Mouse (Mus musculus): Measurements from ENCODE around the gene Gabpb1. TPM values are rescaled to one million over a fixed set of nuclear protein-coding genes. Genes with fewer than 3 reads are reported as not detected.

Gabpb1 gene
- total and polyA plus RNA-seq, 3 experiments = 11.7 to 17.8 TPM; not detected in 1

DNA sequence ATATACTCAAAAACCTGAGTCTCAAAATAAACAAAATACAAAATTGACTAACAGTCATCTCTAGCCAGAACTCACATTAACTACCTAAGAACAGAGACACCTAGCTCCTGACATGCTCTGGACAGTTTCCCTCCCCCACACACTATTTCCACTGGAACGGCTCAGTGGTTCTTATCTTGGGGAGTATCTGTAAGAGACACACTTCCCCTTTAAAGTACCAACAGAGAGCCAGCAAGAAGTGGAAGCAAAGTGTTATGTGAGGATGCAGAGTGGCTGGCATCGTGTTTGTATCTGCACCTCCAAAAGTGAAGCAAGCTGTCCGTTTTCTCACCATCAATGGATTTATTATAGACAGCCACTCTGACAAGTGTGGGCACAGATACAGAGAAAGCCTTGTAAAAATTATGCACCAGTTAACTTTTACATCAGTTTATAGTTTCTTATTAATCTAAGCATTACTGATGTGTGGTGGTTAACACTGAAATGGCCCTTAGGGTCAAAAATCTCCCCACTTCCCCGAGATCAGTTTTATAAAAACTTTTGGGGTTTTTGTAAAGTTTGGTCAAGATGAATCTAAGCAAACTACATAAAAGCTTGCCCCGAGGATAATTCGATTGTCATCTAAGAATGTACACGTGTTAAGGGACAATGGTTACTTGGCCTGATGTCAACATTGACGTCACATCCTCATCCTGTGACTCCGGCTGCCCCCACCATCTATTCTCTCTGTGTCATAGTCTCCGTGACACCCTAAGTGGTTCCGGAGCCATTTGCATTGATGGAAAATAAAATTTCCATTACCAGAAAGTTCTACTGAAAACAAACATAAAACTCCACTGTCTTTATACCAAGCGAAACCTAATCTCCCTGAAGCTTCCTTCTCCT, 40.0 kb downstream of the Gabpb1 start:
- Histone ChIP-seq H3K79me2 (ENCODE audit: control insufficient read depth, insufficient read depth, low read length, poor library complexity) (no peaks in the 10 kb centered on the region), H3K9me3 (replicated peaks; ENCODE audit: insufficient read depth, low read length) (no peaks in the 10 kb centered on the region), H3K36me3 (ENCODE audit: control insufficient read depth in 1 of 2, insufficient read depth in 2 of 2, low read length in 2 of 2) (peaks cover 2 to 21% of the 10 kb centered on the region in 2 experiments; a peak in 3 of 4 replicates), H3K4me3 (ENCODE audit: control insufficient read depth in 1 of 2, insufficient read depth in 1 of 2, low read depth in 2 of 2, low read length in 2 of 2) (peak overlapping the region; percentile 22 to 29), H3K9ac (ENCODE audit: control insufficient read depth, low read depth, low read length, poor library complexity, severe bottlenecking) (peak overlapping the region; percentile 54), H3K27ac (ENCODE audit: control insufficient read depth, low read depth, low read length) (peak overlapping the region; percentile 93), H3K4me1 (ENCODE audit: control insufficient read depth in 1 of 2, insufficient read depth in 2 of 2, low read length in 2 of 2) (peaks cover 14 to 19% of the 10 kb centered on the region in 2 experiments), H3K27me3 (ENCODE audit: control insufficient read depth in 1 of 2, insufficient read depth in 2 of 2, low read length in 2 of 2) (no peaks in the 10 kb centered on the region)
- peak; percentile 93 for DNase-seq (ENCODE audit: low read depth, low spot score)
- TF ChIP-seq MYB (IDR thresholded peaks at IDR 0.05; ENCODE audit: low read depth, low read length) (peak; percentile 78), JUND (IDR thresholded peaks at IDR 0.05; ENCODE audit: low read depth, low read length) (0 out of 2 replicates have a peak, but pooled peaks have one; percentile 62), RAD21 (IDR thresholded peaks at IDR 0.05; ENCODE audit: low read depth, low read length) (no peak), POLR2AphosphoS5 (IDR thresholded peaks at IDR 0.05; ENCODE audit: borderline replicate concordance, low read depth, low read length) (no peak), ZKSCAN1 (IDR thresholded peaks at IDR 0.05; ENCODE audit: low read depth, low read length) (0 out of 2 replicates have a peak, but pooled peaks have one; percentile 26), TBP (IDR thresholded peaks at IDR 0.05; ENCODE audit: low read depth, low read length) (peak; percentile 60; the same call in 1 of the 2 replicates), TAL1 (IDR thresholded peaks at IDR 0.05; ENCODE audit: low read length) (peak; percentile 76), GABPA (IDR thresholded peaks at IDR 0.05; ENCODE audit: low read depth, low read length) (no peak), MEF2A (IDR thresholded peaks at IDR 0.05; ENCODE audit: extremely low read depth, insufficient replicate concordance, low read depth, low read length, poor library complexity, severe bottlenecking) (peak; percentile 63; the same call in 1 of the 2 replicates), CTCF (IDR thresholded peaks at IDR 0.05 in 2 of 3, conservative IDR thresholded peaks at IDR 0.05 in 1 of 3; ENCODE audit: control insufficient read depth in 1 of 3, insufficient read depth in 1 of 3, low read depth in 2 of 3, low read length in 3 of 3, poor library complexity in 1 of 3, severe bottlenecking in 1 of 3) (no peak), GATA1 (IDR thresholded peaks at IDR 0.05; ENCODE audit: low read depth, low read length) (peak; percentile 98), ELF1 (IDR thresholded peaks at IDR 0.05; ENCODE audit: low read depth, low read length) (peak; percentile 43; the same call in 1 of the 2 replicates), MAFK (IDR thresholded peaks at IDR 0.05; ENCODE audit: borderline replicate concordance, low read depth, low read length) (peak; percentile 72; the same call in 1 of the 2 replicates), MXI1 (IDR thresholded peaks at IDR 0.05; ENCODE audit: low read depth, low read length) (peak; percentile 70), SMC3 (IDR thresholded peaks at IDR 0.05; ENCODE audit: low read depth, low read length) (peak; percentile 10; the same call in 1 of the 2 replicates), ZC3H11A (IDR thresholded peaks at IDR 0.05; ENCODE audit: low read depth, low read length) (no peak), BHLHE40 (IDR thresholded peaks at IDR 0.05; ENCODE audit: borderline replicate concordance, low read depth, low read length) (peak; percentile 71), NRF1 (IDR thresholded peaks at IDR 0.05; ENCODE audit: insufficient read depth, low read depth, low read length, poor library complexity, severe bottlenecking) (peak; percentile 18; the same call in 1 of the 2 replicates), UBTF (IDR thresholded peaks at IDR 0.05; ENCODE audit: borderline replicate concordance, insufficient read depth, low read depth, low read length) (no peak), MAZ (IDR thresholded peaks at IDR 0.05; ENCODE audit: low read depth, low read length) (no peak), TCF12 (IDR thresholded peaks at IDR 0.05; ENCODE audit: low read depth, low read length) (peak; percentile 96), E2F4 (IDR thresholded peaks at IDR 0.05; ENCODE audit: borderline replicate concordance, low read depth, low read length) (no peak), ETS1 (IDR thresholded peaks at IDR 0.05; ENCODE audit: low read depth, low read length) (peak; percentile 91), HCFC1 (IDR thresholded peaks at IDR 0.05; ENCODE audit: low read depth, low read length) (peak; percentile 24; the same call in 1 of the 2 replicates), CHD1 (IDR thresholded peaks at IDR 0.05; ENCODE audit: low read depth, low read length) (no peak), CHD2 (IDR thresholded peaks at IDR 0.05; ENCODE audit: low read length) (peak; percentile 85), RCOR1 (IDR thresholded peaks at IDR 0.05; ENCODE audit: low read depth, low read length) (peak; percentile 86; the same call in 1 of the 2 replicates), USF1 (IDR thresholded peaks at IDR 0.05; ENCODE audit: low read depth, low read length) (no peak), EP300 (IDR thresholded peaks at IDR 0.05; ENCODE audit: low read depth in 1 of 2, low read length in 2 of 2) (peak; percentile 98), POLR2AphosphoS2 (IDR thresholded peaks at IDR 0.05; ENCODE audit: low read length) (peak; percentile 54), MYC (IDR thresholded peaks at IDR 0.05; ENCODE audit: low read depth, low read length) (peak; percentile 65; the same call in 1 of the 2 replicates), ZNF384 (IDR thresholded peaks at IDR 0.05; ENCODE audit: low read depth, low read length) (peak; percentile 47; the same call in 1 of the 2 replicates), MAX (IDR thresholded peaks at IDR 0.05; ENCODE audit: low read length) (0 out of 2 replicates have a peak, but pooled peaks have one; percentile 55), SIN3A (IDR thresholded peaks at IDR 0.05; ENCODE audit: low read length) (peak; percentile 83), POLR2A (IDR thresholded peaks at IDR 0.05; ENCODE audit: control insufficient read depth in 1 of 2, insufficient read depth in 1 of 2, low read depth in 1 of 2, low read length in 2 of 2, poor library complexity in 1 of 2) (no peak)
